Mouse (Mus musculus) stomach, postnatal 0 days (tissue): Measurements from ENCODE around the gene Slc25a4.

Source experiments
- CTCF ChIP-seq: IDR thresholded peaks from 2 replicates; pipeline ENCODE4 v1.5.1; 2016; ENCODE audit warnings: antibody characterized with exemption, low read depth, mild to moderate bottlenecking, moderate library complexity
- EP300 ChIP-seq: optimal IDR thresholded peaks from 2 replicates; pipeline ENCODE3; 2016; ENCODE audit warnings: antibody characterized with exemption

- TF ChIP-seq EP300 = no peak
- TF ChIP-seq CTCF = 0 out of 2 replicates have a peak, but pooled peaks have one; percentile 1
Observed at GRCm38 (mm10) chr8:46163870-46164190, 47.3 kb downstream of the Slc25a4 start.
